Mouse (Mus musculus) liver, embryonic 14.5 days (tissue): ENCODE results near the gene Gmds.

Experiments
- CTCF ChIP-seq: IDR thresholded peaks from 2 replicates; pipeline ENCODE4 v1.5.1; 2016; ENCODE audit warnings: antibody characterized with exemption, low read depth, control low read depth
- EP300 ChIP-seq: IDR thresholded peaks from 2 replicates; pipeline ENCODE4 v1.6.1; 2016; ENCODE audit warnings: antibody characterized with exemption, low read depth

GRCm38 (mm10) chr13:32382227-32383010 is 43.9 kb upstream of the Gmds start:
- TF ChIP-seq CTCF (no peak), EP300 (no peak)
